28 mouse cellular contexts compared by ENCODE assay signal in the genomic region with DNA sequence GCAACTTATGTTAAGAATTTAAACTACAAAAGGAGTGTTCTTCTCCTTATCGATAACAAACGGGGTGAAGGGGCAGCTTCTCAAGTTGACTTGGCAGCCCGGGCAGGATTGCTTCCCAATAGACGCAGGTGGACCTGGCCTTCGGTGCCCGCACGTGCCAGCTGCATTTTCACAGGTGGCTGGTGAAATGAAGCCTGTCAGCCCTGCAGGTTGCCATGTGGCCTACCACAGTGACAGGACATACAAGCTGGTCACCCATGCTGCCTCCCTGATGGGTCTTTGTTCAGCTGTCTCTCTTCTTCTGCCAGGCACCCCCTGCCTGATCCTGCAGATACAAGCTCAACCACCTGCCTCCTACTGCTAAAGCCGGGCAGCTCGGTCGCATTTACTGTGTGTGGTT.
"Had no signal": no experiment of that assay in that cellular context is flagged by ENCODE, and none has a peak within 500 bp of the region (broad histone marks: within the 10 kb centered on the region; RNA-seq: fewer than 3 reads in every experiment).

No protein-coding gene starts in this region.

- ATAC-seq: liver, embryonic 12.5 days; midbrain, embryonic 13.5 days had no signal

- DNase-seq: kidney, adult 9 months; kidney, postnatal 14 days; kidney, postnatal 4 days; layer of hippocampus, adult 9-11 months; layer of hippocampus, postnatal 36 days; liver; lung, adult 18-20 months; lung, postnatal 10 days; lung, postnatal 36 days; right cerebral cortex, adult 18-20 months; right cerebral cortex, postnatal 14 days; right cerebral cortex, postnatal 4 days; thymus, adult 2 months; thymus, postnatal 14 days; thymus, postnatal 4 days had no signal

- H3K27me3 ChIP-seq: limb, embryonic 13.5 days; liver, embryonic 12.5 days; liver, embryonic 15.5 days; lung, embryonic 15.5 days; midbrain, embryonic 13.5 days; neural tube, embryonic 12.5 days; neural tube, embryonic 15.5 days had no signal

- H3K4me1 ChIP-seq: limb, embryonic 10.5 days; limb, embryonic 13.5 days; liver, embryonic 12.5 days; liver, embryonic 15.5 days; lung, embryonic 15.5 days; megakaryocyte, embryonic 14.5 days; midbrain, embryonic 10.5 days; midbrain, embryonic 13.5 days; neural tube, embryonic 12.5 days; neural tube, embryonic 15.5 days had no signal

- H3K4me2 ChIP-seq: limb, embryonic 13.5 days; liver, embryonic 12.5 days; liver, embryonic 15.5 days; lung, embryonic 15.5 days; midbrain, embryonic 13.5 days; neural tube, embryonic 12.5 days; neural tube, embryonic 15.5 days had no signal

- H3K4me3 ChIP-seq: layer of hippocampus, adult 2 months; left cerebral cortex, adult 2 months; limb, embryonic 10.5 days; limb, embryonic 13.5 days; liver, embryonic 12.5 days; liver, embryonic 15.5 days; lung, embryonic 15.5 days; midbrain, embryonic 10.5 days; midbrain, embryonic 13.5 days; neural tube, embryonic 12.5 days; neural tube, embryonic 15.5 days had no signal

- H3K27ac ChIP-seq: layer of hippocampus, adult 2 months; left cerebral cortex, adult 2 months; limb, embryonic 10.5 days; limb, embryonic 13.5 days; liver, embryonic 12.5 days; liver, embryonic 15.5 days; lung, embryonic 15.5 days; midbrain, embryonic 10.5 days; midbrain, embryonic 13.5 days; neural tube, embryonic 12.5 days; neural tube, embryonic 15.5 days; stomach, postnatal 0 days had no signal

- H3K9ac ChIP-seq: limb, embryonic 13.5 days; liver, embryonic 12.5 days; liver, embryonic 15.5 days; lung, embryonic 15.5 days; midbrain, embryonic 13.5 days; neural tube, embryonic 12.5 days; neural tube, embryonic 15.5 days had no signal

- H3K9me3 ChIP-seq: liver, embryonic 12.5 days; liver, embryonic 15.5 days; lung, embryonic 15.5 days; midbrain, embryonic 13.5 days; neural tube, embryonic 15.5 days had no signal
